Mouse (Mus musculus) gonadal fat pad, adult 2 months (tissue): ENCODE measurements around the gene Kif17. TPM values are rescaled to one million over a fixed set of nuclear protein-coding genes. Genes with fewer than 3 reads are reported as not detected.

Experiments used
- DNase-seq: peaks from one replicate; pipeline ENCODE4 v3.0.0-alpha.2; 2012; ENCODE audit warnings: low read depth
- polyA plus RNA-seq: library from polyadenylated mRNA; depleted of rRNA; stranded (reverse); fragments of >200 nt; gene quantifications from 2 replicates; pipeline ENCODE4 v1.2.3, GENCODE M21; 2012; rRNA removed

The Kif17 gene
- 6.2 and 7.1 TPM in 2 replicates for polyA plus RNA-seq

GRCm38 (mm10) chr4:138250088-138250960 is at the start of gene Kif17, which contains the start of gene Sh2d5:
Gene Kif17, plus strand, starts transcription at chr4:138250435.
Gene Sh2d5, plus strand, starts transcription at chr4:138250403.
- no peak for DNase-seq

GRCm38 (mm10) chr4:138200769-138201168 is 49.5 kb upstream of the Kif17 start:
- no peak for DNase-seq

DNA sequence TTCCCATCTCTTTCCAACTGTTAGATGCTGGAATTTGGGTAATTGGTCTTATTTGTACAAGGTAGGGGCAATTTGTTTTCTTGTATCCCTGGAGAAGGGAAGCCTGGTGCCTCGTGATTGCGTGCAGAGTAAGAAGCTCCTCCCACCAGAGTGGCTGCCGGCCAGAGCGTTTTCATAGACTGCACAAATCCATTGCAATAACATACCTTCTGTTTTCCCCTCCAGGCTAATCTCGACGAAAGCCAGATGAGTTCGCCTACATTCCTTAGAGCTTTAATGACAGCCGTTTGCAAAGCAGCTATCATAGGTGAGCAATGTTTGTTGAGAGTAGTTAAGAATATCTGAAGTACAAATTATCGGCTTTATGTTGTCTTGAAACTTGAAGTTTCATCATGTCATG is 48.5 kb upstream of the Kif17 start:
- DNase-seq = peak; percentile 56

GRCm38 (mm10) chr4:138210116-138210515 is 40.1 kb upstream of the Kif17 start:
- no peak for DNase-seq

GRCm38 (mm10) chr4:138213861-138214260 is 36.4 kb upstream of the Kif17 start:
- DNase-seq = no peak

GRCm38 (mm10) chr4:138215671-138216199 is 34.5 kb upstream of the Kif17 start:
- no peak for DNase-seq

DNA sequence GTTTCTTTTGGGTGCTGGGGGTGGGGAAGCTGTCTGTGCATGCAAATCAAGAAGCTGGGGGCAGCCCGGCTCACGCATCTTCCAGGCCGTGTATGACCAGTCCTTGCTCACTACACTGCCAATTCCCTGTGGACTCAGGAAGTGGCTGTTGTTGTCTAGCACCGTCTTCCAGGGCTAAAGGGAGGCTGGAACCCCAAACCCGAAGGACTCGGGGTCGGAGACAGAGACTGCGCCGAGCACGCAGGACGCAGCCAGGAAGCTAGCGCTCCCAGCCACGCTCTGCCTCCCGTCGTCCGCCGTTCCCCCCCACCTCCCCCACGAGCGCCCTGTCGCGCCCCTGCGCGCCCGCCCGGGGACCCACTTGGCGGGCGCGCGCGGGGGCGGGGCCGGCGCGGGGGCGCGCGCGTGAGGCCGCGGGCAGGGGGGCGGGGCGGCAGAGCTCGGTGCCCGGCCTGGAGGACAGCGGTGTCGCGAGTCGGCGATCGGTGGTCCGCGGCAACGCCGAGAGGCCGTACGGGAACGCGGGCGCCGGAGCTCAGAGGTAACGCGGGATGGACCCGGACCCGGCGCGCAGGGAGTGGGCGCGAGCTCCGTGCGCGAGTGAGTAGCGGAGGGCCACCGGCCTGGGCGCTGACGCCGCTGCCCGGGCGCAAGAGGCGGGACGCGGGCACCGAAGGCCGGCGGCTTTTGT is 33.9 kb upstream of the Kif17 start, which contains the start of gene Hp1bp3:
Gene Hp1bp3 (plus strand): TSS at position 97 of the 691 bp plus-strand sequence.
- no peak for DNase-seq

GRCm38 (mm10) chr4:138216891-138217392 is 33.3 kb upstream of the Kif17 start:
- peak; percentile 52 for DNase-seq

DNA sequence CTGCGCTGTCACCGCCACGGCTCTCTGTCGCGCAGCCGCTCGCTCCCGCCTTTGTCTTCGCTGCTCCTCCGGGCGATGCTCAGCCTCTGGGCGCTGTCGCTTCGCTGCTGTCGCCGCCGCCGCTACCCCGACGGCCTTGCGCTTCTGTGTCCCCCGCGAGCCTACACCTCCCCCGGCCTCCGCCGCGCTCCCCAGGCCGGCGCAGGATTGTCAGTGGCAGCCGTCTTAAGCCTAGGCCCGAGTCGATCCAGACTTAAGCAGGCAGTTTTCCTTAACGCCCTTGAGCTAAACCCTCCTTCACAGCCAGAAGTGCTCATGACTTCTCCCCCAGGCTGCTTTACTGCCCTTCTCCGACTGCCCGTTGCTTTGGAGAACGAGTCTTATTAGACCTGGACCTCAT is 32.8 kb upstream of the Kif17 start:
- DNase-seq = no peak

DNA sequence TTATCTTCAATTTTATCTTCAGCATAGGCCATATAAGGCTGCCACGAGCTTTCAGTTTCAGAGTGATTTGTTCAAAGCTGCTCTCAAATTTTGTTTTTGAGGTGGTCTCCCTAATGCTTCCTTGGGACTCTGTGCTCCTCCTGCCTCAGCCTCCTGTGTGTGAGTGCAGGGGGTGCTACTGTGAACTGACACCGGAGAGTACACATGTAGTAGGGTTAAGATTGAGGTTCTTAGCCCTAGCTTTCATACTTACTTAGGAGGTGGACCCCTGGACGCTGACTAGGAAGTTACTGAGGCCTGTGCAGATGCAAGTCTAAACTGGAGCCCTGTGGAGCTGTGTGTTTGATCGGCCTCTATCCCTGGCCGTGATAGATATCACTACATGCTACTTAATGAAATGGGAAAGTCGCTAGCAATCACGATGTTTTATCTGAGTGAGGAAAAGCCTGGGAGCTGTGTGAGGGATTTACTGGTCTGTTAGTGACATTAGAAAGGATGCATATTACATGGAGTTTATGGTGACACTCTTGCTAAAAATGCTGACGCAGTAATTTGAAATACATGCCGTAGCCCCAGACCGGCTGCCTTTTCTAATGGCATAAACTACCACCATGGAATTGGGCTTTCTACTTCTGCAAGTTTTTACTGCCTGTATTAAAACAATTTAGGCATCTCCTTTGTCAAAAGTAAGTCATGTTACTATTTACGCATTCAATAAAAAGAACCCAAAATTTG is 32.1 kb upstream of the Kif17 start:
- DNase-seq = no peak

DNA sequence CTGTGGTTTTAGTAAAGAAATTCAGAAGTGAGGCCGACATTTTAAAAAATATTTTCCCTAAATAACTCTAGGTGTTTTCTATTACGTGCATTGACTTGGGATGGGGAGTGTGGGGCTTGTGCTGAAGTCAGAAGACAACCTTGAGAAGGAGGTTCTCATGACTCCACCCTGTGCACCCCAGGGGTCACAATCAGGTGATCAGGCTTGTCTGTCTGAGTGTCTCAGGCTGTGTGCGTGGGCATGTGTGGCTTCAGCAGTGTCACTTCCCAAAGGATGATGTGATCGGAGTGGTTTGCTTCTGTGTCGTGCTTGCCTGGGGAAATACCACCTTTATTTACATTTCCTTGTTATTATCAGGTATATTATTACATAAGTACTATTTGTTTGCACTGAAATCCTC is 30.9 kb upstream of the Kif17 start:
- DNase-seq = no peak

DNA sequence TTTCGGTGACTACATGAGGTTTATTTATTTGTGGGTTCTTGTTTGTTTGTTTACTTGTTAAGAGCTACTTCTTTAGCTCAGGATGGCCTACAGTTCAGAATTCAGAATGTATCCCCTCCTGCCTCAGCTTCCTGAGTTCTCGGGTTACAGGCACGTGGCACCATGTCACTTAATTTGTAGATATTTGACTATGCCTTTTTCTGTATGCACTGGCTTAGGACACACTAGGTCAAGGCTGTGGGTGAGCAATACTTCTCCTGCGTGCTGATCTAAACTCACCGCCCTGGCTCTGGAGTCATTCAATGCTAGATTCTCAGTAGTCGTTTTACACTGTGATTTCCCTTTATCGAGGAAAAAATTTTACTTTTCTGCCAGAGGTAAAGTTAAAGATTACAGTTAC is 29.5 kb upstream of the Kif17 start:
- DNase-seq = no peak

DNA sequence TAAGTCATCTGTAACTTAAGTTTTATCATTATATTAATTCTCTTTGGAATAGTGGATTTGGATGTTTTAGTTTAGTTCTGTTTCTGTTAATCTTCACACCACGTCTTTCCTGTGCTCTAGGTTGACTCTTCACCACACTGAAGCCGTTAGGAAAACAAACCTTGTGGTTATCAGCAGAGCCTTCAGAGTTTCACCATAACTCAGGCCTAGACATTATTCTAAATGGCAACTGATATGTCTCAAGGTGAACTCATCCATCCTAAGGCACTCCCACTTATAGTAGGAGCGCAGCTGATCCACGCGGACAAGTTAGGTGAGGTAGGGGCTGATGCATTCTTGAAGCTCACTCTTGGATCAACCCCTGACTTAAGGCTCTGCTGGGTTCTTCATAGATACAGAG is 28.8 kb upstream of the Kif17 start:
- no peak for DNase-seq

DNA sequence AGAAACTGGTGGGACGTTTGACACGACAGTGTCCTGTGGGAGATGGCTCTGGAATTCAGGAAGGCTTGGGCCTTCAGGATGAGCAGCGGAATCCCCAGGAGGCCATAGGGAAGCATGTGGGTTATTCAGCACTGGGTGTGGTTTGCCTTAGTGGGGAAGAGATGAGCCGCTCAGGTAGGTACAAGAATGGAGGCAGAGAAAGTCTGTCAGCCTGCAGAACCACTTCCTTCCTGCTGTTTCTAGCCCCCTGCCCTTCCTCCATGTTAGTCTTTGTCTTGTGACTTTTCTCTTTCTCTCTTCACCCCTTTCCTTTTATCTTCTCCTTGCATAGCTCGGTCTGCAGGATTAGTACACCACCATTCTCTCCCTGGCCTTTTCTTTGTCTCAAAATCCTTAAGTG is 27.8 kb upstream of the Kif17 start:
- no peak for DNase-seq

DNA sequence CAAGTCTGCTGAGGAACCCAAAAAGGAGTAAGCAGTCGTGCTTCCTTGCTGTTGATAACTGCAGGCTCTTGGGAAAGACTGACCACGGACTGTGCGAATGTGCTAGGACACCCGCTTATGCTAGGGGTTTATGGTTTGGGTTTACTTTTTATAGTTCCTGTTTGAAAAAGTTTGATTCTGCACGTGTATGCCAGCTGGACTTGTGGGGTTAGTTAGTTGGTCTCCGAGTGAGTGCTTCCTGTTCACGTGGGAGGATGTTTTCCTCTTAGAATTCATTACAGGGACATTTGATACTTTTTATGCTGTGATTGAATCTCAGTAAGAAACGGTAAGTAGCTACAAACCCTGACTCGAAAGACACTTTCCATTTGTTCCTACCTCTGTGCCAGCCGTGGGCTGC is 26.6 kb upstream of the Kif17 start:
- DNase-seq = no peak

DNA sequence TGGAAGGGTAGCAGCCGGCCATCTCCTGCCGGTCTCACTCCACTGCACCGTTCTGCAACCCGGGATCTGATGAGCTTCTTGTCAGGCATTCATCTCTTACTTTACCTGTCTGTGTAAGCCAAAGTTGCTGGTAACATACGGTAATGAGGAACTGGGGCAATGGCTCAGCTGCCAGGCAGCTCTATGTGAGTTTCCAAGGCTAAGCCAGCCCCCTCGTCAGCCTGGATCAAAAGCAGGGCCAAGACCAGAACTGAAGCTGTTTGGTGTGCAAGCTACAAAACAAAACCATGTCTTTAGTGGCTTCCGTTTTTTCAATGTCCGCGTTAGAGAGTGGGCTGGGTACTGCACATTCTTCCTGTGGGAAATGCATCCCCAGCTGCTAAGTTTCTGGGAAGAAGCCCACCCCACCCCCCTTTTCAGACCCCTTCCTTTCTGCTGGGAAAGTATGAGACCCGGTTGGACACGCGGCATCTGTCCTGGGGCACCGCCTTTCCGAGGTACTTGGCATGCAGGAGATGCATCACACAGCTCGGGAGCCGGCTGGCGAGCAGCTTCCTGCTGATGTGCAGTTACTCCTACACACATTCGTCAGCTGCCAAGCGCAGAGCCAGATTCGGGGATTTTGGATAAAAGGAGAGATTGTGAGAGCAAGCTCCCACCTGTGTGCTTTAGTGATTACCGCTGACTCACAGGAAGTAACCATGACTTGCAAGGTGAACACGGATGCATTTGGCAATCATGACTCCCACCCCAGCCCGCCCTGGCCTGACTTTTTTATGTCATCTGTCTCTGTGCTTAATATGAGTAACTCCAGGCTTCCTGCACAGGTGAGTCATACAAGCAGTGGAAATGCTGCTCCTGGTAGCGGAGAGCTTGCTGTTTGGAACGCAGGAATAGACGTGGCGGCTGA is 3.2 kb upstream of the Kif17 start:
- DNase-seq = peak; percentile 12

GRCm38 (mm10) chr4:138251819-138252218 is 1.6 kb downstream of the Kif17 start:
- no peak for DNase-seq

DNA sequence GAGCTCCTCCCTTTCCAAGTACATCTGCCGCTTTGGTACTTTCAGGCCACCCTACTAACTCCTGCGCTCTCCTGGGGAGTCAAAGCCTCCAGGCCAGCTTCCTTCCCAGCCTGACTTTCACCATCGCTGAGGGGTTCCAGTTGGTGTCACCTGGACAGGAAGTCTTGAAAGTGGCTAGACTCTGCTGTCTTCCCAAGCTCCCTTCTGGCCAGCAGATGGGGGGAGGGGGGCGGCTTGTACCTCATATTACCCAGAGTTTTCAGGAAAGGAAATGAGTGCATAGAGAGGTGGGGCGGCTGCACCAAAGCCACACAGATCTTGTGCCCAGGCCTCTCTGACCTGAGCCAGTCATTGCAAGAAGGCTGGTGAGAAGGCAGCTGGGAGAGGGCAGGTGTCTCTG is 2.0 kb downstream of the Kif17 start:
- DNase-seq = no peak

GRCm38 (mm10) chr4:138257116-138257687 is 7.0 kb downstream of the Kif17 start:
- no peak for DNase-seq

GRCm38 (mm10) chr4:138258663-138259062 is 8.4 kb downstream of the Kif17 start:
- DNase-seq = no peak
